Mouse (Mus musculus) ES-E14 (cell line): ENCODE data around the gene Cib2.

ENCODE experiments used
- HCFC1 ChIP-seq: IDR thresholded peaks from 2 replicates; pipeline ENCODE4 v1.6.1; 2012; ENCODE audit warnings: low read length, inconsistent platforms, borderline replicate concordance; ENCODE audit not compliant: insufficient read depth
- MAFK ChIP-seq: IDR thresholded peaks from 2 replicates; pipeline ENCODE4 v1.6.1; 2014; ENCODE audit warnings: mild to moderate bottlenecking, low read depth, low read length, inconsistent platforms; ENCODE audit not compliant: insufficient read depth
- ZC3H11A ChIP-seq: IDR thresholded peaks from 2 replicates; pipeline ENCODE4 v1.6.1; 2012; ENCODE audit warnings: low read depth, mild to moderate bottlenecking, inconsistent platforms, low read length, borderline replicate concordance
- ZNF384 ChIP-seq: IDR thresholded peaks from 2 replicates; pipeline ENCODE4 v1.6.1; 2012; ENCODE audit warnings: low read depth, low read length, inconsistent platforms

DNA sequence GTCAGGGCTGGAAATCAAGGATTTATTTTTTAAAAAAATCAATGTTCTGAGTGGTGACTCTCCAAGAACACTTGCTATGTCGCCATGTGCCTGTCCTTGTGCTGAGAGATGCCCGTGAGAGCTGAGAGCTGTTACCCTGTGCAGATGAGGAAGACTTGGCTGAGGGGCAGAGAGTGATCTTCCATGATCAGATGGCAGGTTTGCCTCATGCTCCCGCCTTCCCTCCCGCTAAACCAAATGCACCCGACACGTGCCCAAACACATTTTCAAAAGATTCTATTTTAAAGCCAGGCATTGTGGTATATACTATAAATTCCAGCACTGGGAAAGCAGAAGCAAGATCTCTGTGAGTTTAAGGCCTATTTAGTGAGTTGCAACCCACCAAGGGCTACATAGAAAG lies 29.2 kb downstream of the Cib2 start:
- TF ChIP-seq HCFC1 (no peak), ZC3H11A (no peak), ZNF384 (no peak), MAFK (no peak)
